Mouse (Mus musculus) urinary bladder, postnatal 10 days (tissue): ENCODE results near the gene Zcchc2.

Experiments
- DNase-seq: peaks from one replicate; pipeline ENCODE4 v3.0.0; 2022; ENCODE audit warnings: low spot score

Gene Zcchc2

GRCm38 (mm10) chr1:105988903-105989639, 1.1 kb upstream of the Zcchc2 start:
- DNase-seq = no peak

- no peak for DNase-seq
Observed at GRCm38 (mm10) chr1:105989640-105989984, 594 bp upstream of the Zcchc2 start.

- DNase-seq = no peak
Observed at GRCm38 (mm10) chr1:105990911-105991761, 930 bp downstream of the Zcchc2 start.

GRCm38 (mm10) chr1:105991931-105992837, 2.0 kb downstream of the Zcchc2 start:
- no peak for DNase-seq

- DNase-seq = no peak
Observed at GRCm38 (mm10) chr1:105993196-105993595, 3.0 kb downstream of the Zcchc2 start.

GRCm38 (mm10) chr1:105993601-105994209, 3.5 kb downstream of the Zcchc2 start:
- peak; percentile 43 for DNase-seq

GRCm38 (mm10) chr1:105995966-105996365, 5.8 kb downstream of the Zcchc2 start:
- DNase-seq = no peak

- DNase-seq = no peak
Observed at GRCm38 (mm10) chr1:105997282-105997681, 7.1 kb downstream of the Zcchc2 start.

- DNase-seq = no peak
Observed at GRCm38 (mm10) chr1:105999802-106000201, 9.6 kb downstream of the Zcchc2 start.

GRCm38 (mm10) chr1:106007581-106007980, 17.4 kb downstream of the Zcchc2 start:
- DNase-seq = no peak

- DNase-seq = no peak
Observed at GRCm38 (mm10) chr1:106011097-106011496, 20.9 kb downstream of the Zcchc2 start.

- no peak for DNase-seq
Observed at GRCm38 (mm10) chr1:106013759-106014158, 23.6 kb downstream of the Zcchc2 start.

- DNase-seq = no peak
Observed at GRCm38 (mm10) chr1:106016262-106016661, 26.1 kb downstream of the Zcchc2 start.

- no peak for DNase-seq
Observed at GRCm38 (mm10) chr1:106019854-106020253, 29.6 kb downstream of the Zcchc2 start.

GRCm38 (mm10) chr1:106022998-106023397, 32.8 kb downstream of the Zcchc2 start:
- DNase-seq = no peak

GRCm38 (mm10) chr1:106024254-106024653, 34.0 kb downstream of the Zcchc2 start:
- DNase-seq = no peak

- no peak for DNase-seq
Observed at GRCm38 (mm10) chr1:106024778-106025177, 34.6 kb downstream of the Zcchc2 start.

GRCm38 (mm10) chr1:106029769-106030168, 39.6 kb downstream of the Zcchc2 start:
- no peak for DNase-seq

- DNase-seq = no peak
Observed at GRCm38 (mm10) chr1:106030331-106030730, 40.1 kb downstream of the Zcchc2 start.

GRCm38 (mm10) chr1:106030886-106031285, 40.7 kb downstream of the Zcchc2 start:
- no peak for DNase-seq

- no peak for DNase-seq
Observed at GRCm38 (mm10) chr1:106031908-106032307, 41.7 kb downstream of the Zcchc2 start.

- no peak for DNase-seq
Observed at GRCm38 (mm10) chr1:106034776-106035175, 44.6 kb downstream of the Zcchc2 start.
